Mouse (Mus musculus) stomach, postnatal 0 days (tissue): ENCODE measurements at regions not wholly inside any gene's neighbourhood (a gene's known extent, or its start where the extent isn't known, plus 50 kb on each side); places are given as distances from the start of the nearest gene placed in this dataset.

Source experiments
- ATAC-seq: fragments of 200-750 bp; cut with Nextera tagmentation; 2 replicates; pipeline ENCODE4 v1.8.0; 2017; ENCODE audit not compliant: low FRiP score, low TSS enrichment
- DNase-seq: peaks from one replicate; pipeline ENCODE4 v3.0.0-alpha.2; 2016; ENCODE audit warnings: low spot score
- H3K27ac ChIP-seq: fragments of 300-500 bp; sonication (generic); replicated peaks from 2 replicates; pipeline ENCODE4 v1.5.1; 2014; ENCODE audit warnings: mild to moderate bottlenecking, control low read depth
- H3K27me3 ChIP-seq: fragments of 300-500 bp; sonication (generic); 2 replicates; pipeline ENCODE4 v1.6.1; 2014; ENCODE audit warnings: low read length; ENCODE audit not compliant: control insufficient read depth, insufficient read depth
- H3K36me3 ChIP-seq: fragments of 300-500 bp; sonication (generic); 2 replicates; pipeline ENCODE4 v1.6.1; 2014; ENCODE audit warnings: low read length, mixed read lengths; ENCODE audit not compliant: control insufficient read depth, insufficient read depth
- H3K4me1 ChIP-seq: fragments of 300-500 bp; sonication (generic); replicated peaks from 2 replicates; pipeline ENCODE4 v1.6.1; 2014; ENCODE audit warnings: antibody characterized with exemption; ENCODE audit not compliant: control insufficient read depth, insufficient read depth
- H3K4me2 ChIP-seq: fragments of 300-500 bp; sonication (generic); replicated peaks from 2 replicates; pipeline ENCODE4 v1.6.1; 2014; ENCODE audit warnings: low read depth, mild to moderate bottlenecking, control low read depth, moderate library complexity
- H3K4me3 ChIP-seq: fragments of 300-500 bp; sonication (generic); 2 replicates; pipeline ENCODE4 v1.5.1; 2014; ENCODE audit warnings: low read depth, low read length, control low read depth
- H3K9ac ChIP-seq: fragments of 300-500 bp; sonication (generic); 2 replicates; pipeline ENCODE4 v1.6.1; 2014; ENCODE audit warnings: mild to moderate bottlenecking, low read length, control low read depth, mixed read lengths
- H3K9me3 ChIP-seq: fragments of 300-500 bp; sonication (generic); 2 replicates; pipeline ENCODE4 v1.6.1; 2016; ENCODE audit warnings: low read length; ENCODE audit not compliant: control insufficient read depth
- CTCF ChIP-seq: IDR thresholded peaks from 2 replicates; pipeline ENCODE4 v1.5.1; 2016; ENCODE audit warnings: antibody characterized with exemption, low read depth, mild to moderate bottlenecking, moderate library complexity
- EP300 ChIP-seq: optimal IDR thresholded peaks from 2 replicates; pipeline ENCODE3; 2016; ENCODE audit warnings: antibody characterized with exemption
- WGBS: fragments of 180-500 bp; shearing (Covaris S2); extraction: QIAGEN DNeasy Blood & Tissue Kit; methylation state at CpG from one replicate; pipeline ENCODE4 v1.1.7; 2014; 5-methylcytosine and 5-hydroxymethylcytosine counted together

DNA sequence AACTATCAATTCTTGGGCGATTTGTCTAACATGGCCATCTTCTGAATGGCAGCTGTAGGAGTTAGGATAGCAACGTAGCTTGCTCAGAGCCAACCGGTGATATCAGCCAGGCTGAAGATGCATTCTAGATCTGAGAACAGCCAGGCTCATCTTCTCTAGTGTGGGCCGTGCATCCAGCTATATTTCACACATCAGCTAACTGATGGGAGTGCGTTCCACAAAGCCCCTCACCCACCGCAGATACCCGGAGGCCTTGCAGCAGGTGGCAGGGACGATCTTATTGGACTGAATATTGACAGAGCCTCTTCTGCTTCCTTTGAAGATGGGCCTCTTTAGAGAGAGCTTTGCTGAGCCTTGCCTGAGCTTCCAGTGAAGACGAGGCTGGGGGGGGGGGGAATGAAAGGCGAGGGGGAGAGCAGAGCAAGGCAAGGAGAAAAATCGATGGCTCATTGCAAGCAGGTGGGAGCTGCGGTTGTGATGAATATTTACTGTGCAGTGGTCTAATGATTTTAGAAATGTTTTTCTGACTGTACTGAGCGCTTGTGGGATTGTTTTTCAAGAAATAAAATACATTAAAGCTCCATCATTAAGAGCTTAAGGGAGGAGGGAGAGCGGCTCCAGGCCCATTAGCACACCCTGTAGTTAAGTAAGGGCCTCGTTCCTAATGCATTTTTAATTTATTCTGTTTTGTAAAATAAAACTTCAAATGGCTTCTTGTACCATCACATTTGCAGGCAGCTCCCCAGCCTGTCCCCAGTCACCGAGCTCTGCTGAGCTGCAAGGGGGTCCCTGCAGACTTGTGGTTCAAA is 97.8 kb upstream of the Kcnd3 start:
- WGBS, result 71% methylated on average over 16 of the region's 16 CpGs
- Histone ChIP-seq H3K27me3 (no peaks in the 10 kb centered on the region), H3K36me3 (no peaks in the 10 kb centered on the region), H3K4me3 (no peak overlapping the region), H3K9me3 (no peaks in the 10 kb centered on the region), H3K4me1 (no peaks in the 10 kb centered on the region), H3K4me2 (no peak overlapping the region), H3K27ac (no peak overlapping the region), H3K9ac (no peak overlapping the region)
- ATAC-seq, result no peak
- TF ChIP-seq CTCF, result no peak
- DNase-seq, result no peak

DNA sequence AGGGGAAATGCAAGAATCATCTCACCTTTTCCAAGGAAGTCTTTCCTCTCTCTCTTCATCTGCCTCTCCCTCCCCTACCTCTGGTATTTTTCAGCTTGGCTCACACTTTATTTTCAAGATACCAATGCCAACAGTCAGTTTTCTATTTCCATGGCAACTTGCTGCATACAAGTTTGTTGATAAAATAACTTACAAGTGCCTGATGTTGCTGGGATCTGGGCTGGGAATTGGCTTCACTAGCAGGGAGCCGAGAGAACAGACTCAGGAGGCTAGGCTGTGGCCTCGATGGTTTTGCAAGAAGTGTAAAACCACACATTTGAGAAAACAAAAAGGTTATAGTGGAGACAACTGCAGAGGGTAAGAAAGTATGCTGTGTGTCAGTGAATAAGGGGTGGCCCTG is 94.6 kb upstream of the Kcnd3 start:
- Histone ChIP-seq H3K9ac (no peak overlapping the region), H3K27ac (no peak overlapping the region), H3K4me2 (no peak overlapping the region), H3K4me1 (no peaks in the 10 kb centered on the region), H3K4me3 (no peak overlapping the region), H3K9me3 (no peaks in the 10 kb centered on the region), H3K27me3 (no peaks in the 10 kb centered on the region), H3K36me3 (no peaks in the 10 kb centered on the region)
- TF ChIP-seq EP300 (no peak), CTCF (no peak)
- ATAC-seq (no peak), DNase-seq (no peak)
- 52% methylated on average over 2 of the region's 2 CpGs for WGBS

DNA sequence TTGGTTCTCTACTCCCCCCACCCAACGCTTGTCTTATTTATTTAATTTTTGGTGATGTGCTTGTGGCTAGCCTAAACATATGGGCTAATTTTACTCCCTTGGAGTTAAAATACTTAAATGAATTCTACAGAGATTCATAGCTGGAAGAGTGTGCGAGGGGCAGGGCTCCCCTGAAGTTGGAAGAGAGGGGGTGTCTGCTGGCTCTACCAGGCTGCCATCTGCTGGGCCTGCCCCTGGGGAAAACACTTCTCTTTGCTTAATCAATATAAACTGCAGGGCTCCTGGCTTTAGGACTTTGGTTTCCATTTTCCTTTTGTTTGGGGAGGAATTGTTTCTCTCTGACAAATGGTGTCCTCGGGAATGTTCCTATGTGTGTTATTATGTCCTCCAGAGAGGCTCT is 92.5 kb upstream of the Kcnd3 start:
- ATAC-seq (no peak), DNase-seq (no peak)
- Histone ChIP-seq H3K27me3 (no peaks in the 10 kb centered on the region), H3K4me1 (no peaks in the 10 kb centered on the region), H3K36me3 (no peaks in the 10 kb centered on the region), H3K27ac (no peak overlapping the region), H3K9me3 (no peaks in the 10 kb centered on the region), H3K4me3 (no peak overlapping the region), H3K4me2 (no peak overlapping the region), H3K9ac (no peak overlapping the region)
- no peak for TF ChIP-seq CTCF
- no peak for TF ChIP-seq EP300
- WGBS, result 49% methylated on average over 3 of the region's 3 CpGs

DNA sequence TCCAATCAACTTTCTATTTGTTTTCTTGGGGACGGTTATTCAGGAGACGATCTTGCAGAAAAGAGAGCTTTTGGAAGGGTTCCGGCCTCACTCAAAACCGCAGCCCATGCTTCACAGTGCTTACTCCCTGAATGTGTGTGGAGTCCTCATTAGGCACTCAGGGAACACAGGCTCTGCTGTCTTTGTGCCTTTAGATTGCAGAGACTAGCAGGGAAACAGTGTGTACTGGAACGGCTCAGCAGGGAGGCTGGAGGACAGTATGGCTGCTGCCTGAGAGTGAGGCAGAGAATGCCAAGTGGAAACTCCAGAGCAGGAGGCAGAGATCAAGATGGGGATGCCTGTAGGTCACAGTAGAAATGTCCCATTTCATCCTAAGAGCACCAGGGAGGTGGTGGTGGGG is 87.4 kb upstream of the Kcnd3 start:
- Histone ChIP-seq H3K27me3 (no peaks in the 10 kb centered on the region), H3K4me2 (no peak overlapping the region), H3K9me3 (no peaks in the 10 kb centered on the region), H3K36me3 (no peaks in the 10 kb centered on the region), H3K4me3 (no peak overlapping the region), H3K27ac (no peak overlapping the region), H3K9ac (no peak overlapping the region), H3K4me1 (no peaks in the 10 kb centered on the region)
- ATAC-seq (no peak), DNase-seq (no peak)
- no peak for TF ChIP-seq CTCF
- TF ChIP-seq EP300, result no peak
- WGBS, result 82% methylated on average over 5 of the region's 5 CpGs

DNA sequence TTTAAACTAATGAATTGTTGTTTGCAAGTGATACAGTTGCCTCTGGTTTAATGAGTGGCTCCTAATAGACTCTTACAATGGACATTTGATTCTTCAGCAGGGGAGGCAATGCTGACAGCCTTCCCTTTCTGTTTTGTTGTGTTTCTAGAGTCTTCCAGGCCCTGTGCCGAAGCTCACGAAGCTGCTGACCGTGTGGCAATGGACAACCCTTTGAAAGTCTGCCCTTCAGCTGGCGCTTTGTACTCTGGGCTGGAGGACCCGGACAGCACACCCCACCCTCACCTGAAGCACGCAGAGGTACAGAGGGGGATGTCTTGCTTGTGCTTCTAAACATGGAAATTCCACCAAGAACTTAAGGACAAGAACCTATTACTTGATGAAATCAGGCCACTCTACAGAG is 85.3 kb upstream of the Kcnd3 start:
- Histone ChIP-seq H3K27me3 (no peaks in the 10 kb centered on the region), H3K27ac (no peak overlapping the region), H3K9ac (no peak overlapping the region), H3K4me1 (no peaks in the 10 kb centered on the region), H3K9me3 (no peaks in the 10 kb centered on the region), H3K36me3 (no peaks in the 10 kb centered on the region), H3K4me3 (no peak overlapping the region), H3K4me2 (no peak overlapping the region)
- DNase-seq (no peak), ATAC-seq (no peak)
- TF ChIP-seq CTCF, result no peak
- no peak for TF ChIP-seq EP300
- 89% methylated on average over 6 of the region's 6 CpGs for whole genome bisulfite sequencing

DNA sequence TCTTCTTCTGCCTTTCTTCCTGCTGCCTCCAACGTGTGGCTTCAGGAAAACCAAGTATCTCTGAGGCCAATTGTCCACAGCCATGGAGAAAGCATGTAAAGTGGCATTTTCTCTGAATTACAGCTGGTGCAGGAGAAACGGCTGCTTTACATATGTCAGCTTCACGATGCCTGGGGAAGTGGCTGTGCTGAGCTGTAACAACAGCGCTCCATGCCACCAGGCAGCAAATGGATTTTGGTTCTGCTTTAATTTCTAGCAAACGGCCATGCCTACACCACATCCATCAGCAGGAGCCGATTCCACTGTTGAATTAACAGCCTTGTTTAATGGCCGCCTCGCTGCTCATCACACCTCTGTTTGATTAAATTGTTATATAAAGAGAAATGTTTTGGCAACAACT is 84.2 kb upstream of the Kcnd3 start:
- no peak for DNase-seq
- H3K27me3 ChIP-seq, result no peaks in the 10 kb centered on the region
- H3K4me3 ChIP-seq, result no peak overlapping the region
- ATAC-seq, result no peak
- no peaks in the 10 kb centered on the region for H3K9me3 ChIP-seq
- WGBS, result 79% methylated on average over 8 of the region's 8 CpGs
- no peaks in the 10 kb centered on the region for H3K4me1 ChIP-seq
- no peak overlapping the region for H3K4me2 ChIP-seq
- TF ChIP-seq CTCF (no peak), EP300 (no peak)
- no peaks in the 10 kb centered on the region for H3K36me3 ChIP-seq
- no peak overlapping the region for H3K27ac ChIP-seq
- no peak overlapping the region for H3K9ac ChIP-seq
